In the genomic region with DNA sequence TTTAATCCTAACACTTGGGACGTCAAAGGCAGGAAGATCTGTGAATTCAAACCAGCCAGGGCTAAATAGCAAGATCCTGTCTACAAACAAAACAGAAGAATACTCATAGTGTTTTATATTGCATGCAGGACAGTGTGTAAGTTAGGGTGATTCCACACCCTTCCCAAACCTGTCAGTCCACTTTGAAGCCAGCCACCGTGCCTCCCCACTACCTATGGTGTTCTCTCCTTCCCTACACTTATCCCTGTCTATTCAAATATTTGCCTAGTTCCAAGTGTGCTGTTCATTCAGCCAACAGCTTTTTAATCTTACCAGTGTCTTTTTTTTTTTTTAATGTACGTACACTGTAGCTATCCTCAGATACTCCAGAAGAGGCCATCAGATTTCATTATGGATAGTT, we compare ENCODE assay signal across 26 mouse cellular contexts. TPM values are rescaled to one million over a fixed set of nuclear protein-coding genes. Genes with fewer than 3 reads are reported as not detected.
"Had no signal": no experiment of that assay in that cellular context is flagged by ENCODE, and none has a peak within 500 bp of the region (broad histone marks: within the 10 kb centered on the region; RNA-seq: fewer than 3 reads in every experiment).

No protein-coding gene starts in this region.

- ATAC-seq: liver, postnatal 0 days; midbrain, embryonic 16.5 days had no signal

- H3K9me3 ChIP-seq: liver, embryonic 13.5 days; liver, embryonic 15.5 days; lung, embryonic 15.5 days; midbrain, embryonic 10.5 days; midbrain, embryonic 12.5 days; neural tube, embryonic 13.5 days; neural tube, embryonic 15.5 days had no signal

- H3K4me3 ChIP-seq: liver, embryonic 13.5 days; liver, embryonic 15.5 days; lung, embryonic 15.5 days; midbrain, embryonic 10.5 days; midbrain, embryonic 12.5 days; myocyte; neural tube, embryonic 13.5 days; neural tube, embryonic 15.5 days had no signal

- H3K27me3 ChIP-seq: liver, embryonic 13.5 days; liver, embryonic 15.5 days; lung, embryonic 15.5 days; midbrain, embryonic 12.5 days; neural tube, embryonic 13.5 days; neural tube, embryonic 15.5 days had no signal

- H3K4me2 ChIP-seq: liver, embryonic 11.5 days; liver, embryonic 13.5 days; liver, embryonic 15.5 days; lung, embryonic 15.5 days; midbrain, embryonic 12.5 days; neural tube, embryonic 13.5 days; neural tube, embryonic 15.5 days had no signal

- DNase-seq: liver; liver, embryonic 13.5 days; liver, postnatal 0 days; midbrain, embryonic 14.5 days; retina, postnatal 1 day; right cerebral cortex, adult 18-20 months; right cerebral cortex, postnatal 25 days; right cerebral cortex, postnatal 4 days; spleen, adult 18-20 months; thymus, adult 18-20 months; thymus, postnatal 14 days; thymus, postnatal 36 days had no signal

- H3K9ac ChIP-seq: liver, embryonic 13.5 days; liver, embryonic 15.5 days; liver, postnatal 0 days; lung, embryonic 15.5 days; midbrain, embryonic 12.5 days; neural tube, embryonic 13.5 days; neural tube, embryonic 15.5 days had no signal

- H3K27ac ChIP-seq: liver, embryonic 13.5 days; lung, embryonic 15.5 days; midbrain, embryonic 10.5 days; midbrain, embryonic 12.5 days; neural tube, embryonic 13.5 days; neural tube, embryonic 15.5 days had no signal

- H3K4me1 ChIP-seq: lung, embryonic 15.5 days; midbrain, embryonic 10.5 days; midbrain, embryonic 12.5 days; neural tube, embryonic 15.5 days had no signal

RNA-seq across cellular contexts. Expression of gene 1700010B08Rik, which starts 52.3 kb away (rescaled TPM):
- polyA plus RNA-seq: liver, embryonic 11.5 days; liver, embryonic 13.5 days; liver, embryonic 15.5 days; liver, postnatal 0 days; lung, embryonic 15.5 days; midbrain, embryonic 10.5 days; midbrain, embryonic 12.5 days; midbrain, embryonic 14.5 days; midbrain, embryonic 16.5 days; neural tube, embryonic 11.5 days; neural tube, embryonic 13.5 days; neural tube, embryonic 15.5 days; small intestine, adult 2 months; stomach, embryonic 14.5 days; stomach, embryonic 16.5 days; thymus, postnatal 0 days had no signal
